Comparison of ENCODE assay signal across 8 mouse cellular contexts in genomic region chr1:75219531-75219930, GRCm38 (mm10). TPM values are rescaled to one million over a fixed set of nuclear protein-coding genes. Genes with fewer than 3 reads are reported as not detected.
DNase-seq lines count a peak whose midpoint lies in the region; ATAC-seq lines count a peak whose summit lies in the region.

Gene Tuba4a (minus strand): TSS chr1:75219865.

- no peak within 1 kb of the TSS for H3K27ac ChIP-seq in kidney, embryonic 14.5 days (ENCODE audit: low read depth, low read length)
- no peak within 1 kb of the TSS for H3K27ac ChIP-seq in forebrain, embryonic 12.5 days
- peak within 1 kb of the TSS; percentile 40; the same call in 1 of the 2 replicates for H3K27ac ChIP-seq in limb, embryonic 10.5 days
- no peak within 1 kb of the TSS for H3K27ac ChIP-seq in midbrain, embryonic 15.5 days

- DNase-seq in kidney, adult 18-20 months: no peak
- DNase-seq in limb, embryonic 10.5 days (ENCODE audit: low spot score): no peak
- DNase-seq in natural killer cell, adult 2 months (ENCODE audit: low spot score in 2 of 2): no peak

- H3K4me1 ChIP-seq in kidney, embryonic 14.5 days (ENCODE audit: control insufficient read depth, insufficient read depth, low read length): peaks cover 5% of the 10 kb centered on the region; the same call in 1 of the 2 replicates
- H3K4me1 ChIP-seq in forebrain, embryonic 12.5 days: peaks cover 17% of the 10 kb centered on the region
- H3K4me1 ChIP-seq in limb, embryonic 10.5 days: peaks cover 22% of the 10 kb centered on the region
- H3K4me1 ChIP-seq in midbrain, embryonic 15.5 days: peaks cover 16% of the 10 kb centered on the region

- peak; percentile 36 for ATAC-seq in kidney, embryonic 14.5 days (ENCODE audit: low FRiP score, low TSS enrichment)
- ATAC-seq in activated CD4-positive, CD25-positive, alpha-beta regulatory T cell, adult 4 months: no peak
- ATAC-seq in forebrain, embryonic 12.5 days (ENCODE audit: low FRiP score): peak; percentile 55; the same call in 1 of the 2 replicates
- ATAC-seq in hematopoietic stem cell, adult 5-6 weeks (replicated peaks in 1 of 2; ENCODE audit: insufficient read depth in 1 of 2, low FRiP score in 2 of 2, low TSS enrichment in 1 of 2, low read depth in 1 of 2, poor library complexity in 2 of 2, severe bottlenecking in 2 of 2): peak in 1 of 2 experiments; percentile 5; a peak in 1 of 4 replicates
- ATAC-seq in midbrain, embryonic 15.5 days (replicated peaks): peak; percentile 63

- H3K9me3 ChIP-seq in kidney, embryonic 14.5 days (ENCODE audit: control insufficient read depth, low read length): no peaks in the 10 kb centered on the region
- no peaks in the 10 kb centered on the region for H3K9me3 ChIP-seq in forebrain, embryonic 12.5 days
- no peaks in the 10 kb centered on the region for H3K9me3 ChIP-seq in limb, embryonic 10.5 days (replicated peaks)
- H3K9me3 ChIP-seq in midbrain, embryonic 15.5 days: no peaks in the 10 kb centered on the region

- peak within 1 kb of the TSS; percentile 99 for H3K4me2 ChIP-seq in kidney, embryonic 14.5 days (replicated peaks; ENCODE audit: low read depth, low read length)
- H3K4me2 ChIP-seq in forebrain, embryonic 12.5 days: peak within 1 kb of the TSS; percentile 91
- H3K4me2 ChIP-seq in midbrain, embryonic 15.5 days: peak within 1 kb of the TSS; percentile 79

- peaks cover 29% of the 10 kb centered on the region for H3K27me3 ChIP-seq in kidney, embryonic 14.5 days (ENCODE audit: control insufficient read depth, insufficient read depth, low read length)
- peaks cover 80% of the 10 kb centered on the region for H3K27me3 ChIP-seq in forebrain, embryonic 12.5 days
- H3K27me3 ChIP-seq in limb, embryonic 10.5 days (ENCODE audit: low read depth, poor library complexity, severe bottlenecking): peaks cover 82% of the 10 kb centered on the region
- peaks cover 56% of the 10 kb centered on the region for H3K27me3 ChIP-seq in midbrain, embryonic 15.5 days (replicated peaks)

- peaks cover 7% of the 10 kb centered on the region; the same call in 1 of the 2 replicates for H3K36me3 ChIP-seq in kidney, embryonic 14.5 days (ENCODE audit: control insufficient read depth, insufficient read depth, low read length)
- peaks cover 15% of the 10 kb centered on the region for H3K36me3 ChIP-seq in forebrain, embryonic 12.5 days (replicated peaks)
- H3K36me3 ChIP-seq in limb, embryonic 10.5 days: peaks cover 14% of the 10 kb centered on the region
- peaks cover 2% of the 10 kb centered on the region; the same call in 1 of the 2 replicates for H3K36me3 ChIP-seq in midbrain, embryonic 15.5 days (replicated peaks)

- under 1% methylated on average over 34 of the region's 34 CpGs for WGBS in kidney, embryonic 14.5 days
- WGBS in forebrain, embryonic 12.5 days: under 1% methylated on average over 33 of the region's 34 CpGs
- WGBS in limb, embryonic 10.5 days: under 1% methylated on average over 34 of the region's 34 CpGs
- WGBS in midbrain, embryonic 15.5 days: under 1% methylated on average over 34 of the region's 34 CpGs

- peak within 1 kb of the TSS; percentile 57 for H3K4me3 ChIP-seq in kidney, embryonic 14.5 days (ENCODE audit: low read length)
- peak within 1 kb of the TSS; percentile 50 for H3K4me3 ChIP-seq in forebrain, embryonic 12.5 days (replicated peaks)
- peak within 1 kb of the TSS; percentile 60 for H3K4me3 ChIP-seq in limb, embryonic 10.5 days
- peak within 1 kb of the TSS; percentile 48 for H3K4me3 ChIP-seq in midbrain, embryonic 15.5 days

- peak within 1 kb of the TSS; percentile 54 for H3K9ac ChIP-seq in kidney, embryonic 14.5 days (ENCODE audit: low read depth, low read length)
- peak within 1 kb of the TSS; percentile 47 for H3K9ac ChIP-seq in forebrain, embryonic 12.5 days
- H3K9ac ChIP-seq in midbrain, embryonic 15.5 days: peak within 1 kb of the TSS; percentile 35

RNA-seq across cellular contexts. Expression of gene Tuba4a, which starts in this region (rescaled TPM):
- polyA plus RNA-seq in kidney, embryonic 14.5 days (2014; fragmentation: Nextera tagmentation; extraction: Ambion mirVana): 31.6 and 32.1 TPM in 2 replicates
- 100 to 1,000 TPM; 120 to 135 TPM for polyA plus RNA-seq in activated CD4-positive, CD25-positive, alpha-beta regulatory T cell, adult 4 months (2017; shearing (Covaris generic))
- polyA plus RNA-seq in forebrain, embryonic 12.5 days (2016; fragmentation: Nextera tagmentation; extraction: Ambion mirVana): 8.1 and 9.1 TPM in 2 replicates
- total RNA-seq in hematopoietic stem cell, adult 5-6 weeks (2017): 133 and 166 TPM in 2 replicates
- 10.0 and 10.7 TPM in 2 replicates for polyA plus RNA-seq in limb, embryonic 10.5 days (2016; fragmentation: Nextera tagmentation; extraction: Ambion mirVana)
- polyA plus RNA-seq in midbrain, embryonic 15.5 days (2015; fragmentation: Nextera tagmentation; extraction: Ambion mirVana): 7.9 and 12.7 TPM in 2 replicates
